Mouse (Mus musculus) splenic B cell, adult 2 months (primary cell): ENCODE measurements around the gene Gm5065.

Experiments
- DNase-seq: peaks from one replicate; pipeline ENCODE4 v3.0.0-alpha.2; 2011; ENCODE audit warnings: low read depth, low spot score
- H3K27me3 ChIP-seq: 2 replicates; pipeline ENCODE4 v1.6.1; 2012; ENCODE audit warnings: mild to moderate bottlenecking, low read length, moderate library complexity, mixed read lengths; ENCODE audit not compliant: control insufficient read depth, poor library complexity, insufficient read depth, severe bottlenecking
- H3K36me3 ChIP-seq: 2 replicates; pipeline ENCODE4 v1.6.1; 2012; ENCODE audit warnings: mild to moderate bottlenecking, low read length, moderate library complexity, mixed read lengths; ENCODE audit not compliant: control insufficient read depth, poor library complexity, insufficient read depth, severe bottlenecking

The Gm5065 gene

GRCm38 (mm10) chr7:5350237-5350636 lies at the start of gene Gm5065:
Gene Gm5065, plus strand, starts transcription at chr7:5350537.
- Histone ChIP-seq H3K27me3 (no peaks in the 10 kb centered on the region), H3K36me3 (no peaks in the 10 kb centered on the region)
- no peak for DNase-seq

GRCm38 (mm10) chr7:5327511-5327910 lies 22.8 kb upstream of the Gm5065 start:
- Histone ChIP-seq H3K27me3 (no peaks in the 10 kb centered on the region), H3K36me3 (no peaks in the 10 kb centered on the region)
- no peak for DNase-seq

- Histone ChIP-seq H3K27me3 (no peaks in the 10 kb centered on the region), H3K36me3 (no peaks in the 10 kb centered on the region)
- DNase-seq = no peak
Observed at GRCm38 (mm10) chr7:5350935-5351334, 598 bp downstream of the Gm5065 start, which contains the start of gene Nlrp2. Gene Nlrp2, minus strand, starts transcription at chr7:5351035.

GRCm38 (mm10) chr7:5363599-5363998 lies 13.3 kb downstream of the Gm5065 start:
- DNase-seq = peak; percentile 9
- Histone ChIP-seq H3K27me3 (no peaks in the 10 kb centered on the region), H3K36me3 (no peaks in the 10 kb centered on the region)

- H3K27me3 ChIP-seq = no peaks in the 10 kb centered on the region
- DNase-seq = no peak
- no peaks in the 10 kb centered on the region for H3K36me3 ChIP-seq
Observed at GRCm38 (mm10) chr7:5366724-5367123, 16.4 kb downstream of the Gm5065 start.

GRCm38 (mm10) chr7:5406201-5406600 lies 55.9 kb downstream of the Gm5065 start:
- no peak for DNase-seq
- Histone ChIP-seq H3K36me3 (no peaks in the 10 kb centered on the region), H3K27me3 (no peaks in the 10 kb centered on the region)
